Comparison of ENCODE assay signal across 9 mouse cellular contexts in the genomic region with DNA sequence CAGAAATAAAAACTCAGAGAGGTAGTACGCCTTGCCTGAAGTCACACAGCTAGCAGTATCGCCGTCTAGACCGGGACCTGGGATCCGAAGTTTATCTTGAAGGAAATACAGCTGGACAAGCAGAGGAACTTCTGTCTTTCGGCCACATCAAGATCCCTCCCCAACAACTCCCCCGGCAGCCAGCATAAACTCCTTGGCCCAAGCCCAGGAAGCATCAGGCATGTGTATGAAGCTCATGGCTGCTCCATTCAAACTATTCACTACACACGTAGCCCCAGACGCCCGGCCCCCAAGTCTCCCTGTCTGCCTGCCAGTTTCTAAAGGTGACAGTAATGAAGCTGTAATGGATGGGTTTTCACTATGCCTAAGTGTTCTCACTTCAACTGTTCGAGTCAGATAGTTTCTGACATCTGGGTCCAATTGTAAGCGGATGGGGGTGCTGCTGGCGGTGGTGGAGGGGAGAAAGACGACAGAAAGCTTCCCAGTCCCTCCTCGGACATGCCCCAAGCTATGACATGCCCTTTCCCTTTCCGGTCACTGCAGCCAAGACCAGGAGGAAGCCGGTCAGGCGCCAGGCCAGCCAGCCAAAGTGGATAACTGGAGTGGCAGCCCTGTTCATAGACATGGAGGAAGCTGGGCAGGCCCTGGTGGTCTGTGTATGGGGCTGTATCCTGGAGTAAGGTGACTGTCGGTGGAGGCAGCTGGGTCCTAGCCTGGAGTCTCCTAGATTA. TPM values are rescaled to one million over a fixed set of nuclear protein-coding genes. Genes with fewer than 3 reads are reported as not detected.
DNase-seq lines count a peak whose midpoint lies in the region; ATAC-seq and TF ChIP-seq lines count a peak whose summit lies in the region.
"Had no signal": no experiment of that assay in that cellular context is flagged by ENCODE, and none has a peak within 500 bp of the region (broad histone marks: within the 10 kb centered on the region; RNA-seq: fewer than 3 reads in every experiment).

No protein-coding gene starts in this region.

- H3K4me2 ChIP-seq in heart, embryonic 14.5 days (ENCODE audit: low read length) = no peak overlapping the region
- no peak overlapping the region for H3K4me2 ChIP-seq in limb, embryonic 14.5 days (replicated peaks; ENCODE audit: low read depth, low read length, severe bottlenecking)

- peak; percentile 38 for DNase-seq in gastrocnemius, postnatal 10 days
- no peak for DNase-seq in gastrocnemius, adult 8-10 months (ENCODE audit: low spot score in 2 of 2)
- DNase-seq in adrenal gland, postnatal 14 days = peak; percentile 53
- peak; percentile 64 for DNase-seq in limb, embryonic 14.5 days (ENCODE audit: low spot score)
- DNase-seq in ovary, postnatal 14 days (ENCODE audit: low spot score) = no peak
- DNase-seq in spleen, postnatal 14 days (ENCODE audit: low spot score in 2 of 2) = no peak

- no peak overlapping the region for H3K4me3 ChIP-seq in heart, embryonic 14.5 days (ENCODE audit: control insufficient read depth in 1 of 2, insufficient read depth in 1 of 2, low read depth in 1 of 2, low read length in 2 of 2)
- H3K4me3 ChIP-seq in limb, embryonic 14.5 days (replicated peaks; ENCODE audit: low read length) = no peak overlapping the region

- H3K36me3 ChIP-seq in heart, embryonic 14.5 days (ENCODE audit: control insufficient read depth, insufficient read depth, low read length) = no peaks in the 10 kb centered on the region
- H3K36me3 ChIP-seq in limb, embryonic 14.5 days (ENCODE audit: control insufficient read depth, insufficient read depth, low read length) = no peaks in the 10 kb centered on the region

- peak; percentile 57 for ATAC-seq in heart, embryonic 14.5 days (ENCODE audit: insufficient number of reproducible peaks, insufficient read depth, low FRiP score, low read depth)
- no peak for ATAC-seq in limb, embryonic 14.5 days (ENCODE audit: low FRiP score, low read depth)
- ATAC-seq in megakaryocyte progenitor cell, adult 5-6 weeks (replicated peaks; ENCODE audit: poor library complexity) = no peak

- H3K4me1 ChIP-seq in heart, embryonic 14.5 days (ENCODE audit: control insufficient read depth in 2 of 2, insufficient read depth in 2 of 2, low read length in 2 of 2) = peaks cover 11 to 18% of the 10 kb centered on the region in 2 experiments
- H3K4me1 ChIP-seq in limb, embryonic 14.5 days (ENCODE audit: control insufficient read depth, insufficient read depth, low read length) = peaks cover 5% of the 10 kb centered on the region; the same call in 1 of the 2 replicates

- H3K9me3 ChIP-seq in heart, embryonic 14.5 days (ENCODE audit: control insufficient read depth, low read length) = no peaks in the 10 kb centered on the region
- H3K9me3 ChIP-seq in limb, embryonic 14.5 days (ENCODE audit: control insufficient read depth, low read length) = no peaks in the 10 kb centered on the region

- 42% methylated on average over 19 of the region's 19 CpGs for WGBS in heart, embryonic 14.5 days
- WGBS in limb, embryonic 14.5 days = 35% methylated on average over 19 of the region's 19 CpGs

- no peak overlapping the region; a peak in 1 of 4 replicates for H3K27ac ChIP-seq in heart, embryonic 14.5 days (replicated peaks in 1 of 2; ENCODE audit: control insufficient read depth in 1 of 2, insufficient read depth in 1 of 2, low read depth in 2 of 2, low read length in 2 of 2)
- H3K27ac ChIP-seq in limb, embryonic 14.5 days (replicated peaks; ENCODE audit: low read depth, low read length) = no peak overlapping the region

- TF ChIP-seq POLR2A in limb, embryonic 14.5 days (IDR thresholded peaks at IDR 0.05; ENCODE audit: borderline replicate concordance, extremely low read depth, insufficient read depth, insufficient read length) = no peak

- H3K27me3 ChIP-seq in heart, embryonic 14.5 days (ENCODE audit: control insufficient read depth, insufficient read depth, low read length) = no peaks in the 10 kb centered on the region
- no peaks in the 10 kb centered on the region for H3K27me3 ChIP-seq in limb, embryonic 14.5 days (ENCODE audit: control insufficient read depth, insufficient read depth, low read length)

- H3K9ac ChIP-seq in heart, embryonic 14.5 days (ENCODE audit: low read length) = no peak overlapping the region
- H3K9ac ChIP-seq in limb, embryonic 14.5 days (ENCODE audit: low read depth, low read length, severe bottlenecking) = no peak overlapping the region

RNA-seq across cellular contexts. Expression of a gene that starts 45.1 kb away (rescaled TPM):
- 1 to 10 TPM; 3.4 to 7.2 TPM for total RNA-seq in gastrocnemius, postnatal 10 days (2021)
- total RNA-seq in gastrocnemius, adult 8-10 months (2022) = 1 to 10 TPM in 1 of 4 experiments, under 1 TPM in 3; 0.59 to 1.1 (median 0.75) TPM
- 10.4 and 10.6 TPM in 2 replicates for total RNA-seq in adrenal gland, postnatal 14 days (2021)
- polyA plus RNA-seq in heart, embryonic 14.5 days (2014; fragmentation: Nextera tagmentation; extraction: Ambion mirVana) = 6.3 and 9.5 TPM in 2 replicates
- 7.0 and 10.2 TPM in 2 replicates for polyA plus RNA-seq in limb, embryonic 14.5 days (2012; rRNA removed)
- polyA plus RNA-seq in limb, embryonic 14.5 days (2014; fragmentation: Nextera tagmentation; extraction: Ambion mirVana) = 5.5 and 6.4 TPM in 2 replicates
- not detected in 2 replicates for total RNA-seq in megakaryocyte progenitor cell, adult 5-6 weeks (2015)
- not detected in 2 replicates for total RNA-seq in megakaryocyte progenitor cell, adult 5-6 weeks (2017)
- total RNA-seq: CH12.LX had no signal

Comparison
In these comparisons a context has a peak if more than half of its experiments do, and no peak if none do; other contexts are left out.
1. DNase-seq: peak in gastrocnemius, postnatal 10 days (single experiment), adrenal gland, postnatal 14 days (single experiment) and limb, embryonic 14.5 days (single experiment); none in gastrocnemius, adult 8-10 months (0 of 2), ovary, postnatal 14 days (single experiment) and spleen, postnatal 14 days (0 of 2).